ENCODE assay signal across 22 mouse cellular contexts in the genomic region with DNA sequence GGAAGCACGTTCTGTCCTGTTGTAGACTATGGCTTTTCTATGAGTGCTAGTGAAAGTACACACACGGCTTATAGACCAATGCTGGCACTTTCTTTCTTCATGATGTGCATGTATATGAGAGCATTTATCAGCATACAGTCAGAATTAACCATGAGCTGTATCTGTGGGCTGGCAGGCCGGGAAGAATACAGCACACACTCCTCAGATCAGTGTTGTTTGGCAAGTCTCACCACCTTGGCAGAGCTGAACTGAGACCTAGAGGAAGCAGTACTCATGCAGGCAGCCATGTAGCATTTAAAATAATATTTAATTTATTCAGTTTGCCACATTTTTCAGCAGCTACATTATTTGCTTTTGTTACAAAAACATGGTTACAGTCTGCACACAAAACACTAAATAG.
DNase-seq lines count a peak whose midpoint lies in the region; ATAC-seq and TF ChIP-seq lines count a peak whose summit lies in the region.
"Had no signal": no experiment of that assay in that cellular context is flagged by ENCODE, and none has a peak within 500 bp of the region (broad histone marks: within the 10 kb centered on the region; RNA-seq: fewer than 3 reads in every experiment).

No protein-coding gene starts in this region.

- WGBS in forebrain, embryonic 15.5 days, result 63% methylated on average over 3 of the region's 3 CpGs
- 85% methylated on average over 3 of the region's 3 CpGs for WGBS in forebrain, embryonic 10.5 days

- H3K36me3 ChIP-seq in forebrain, embryonic 15.5 days, result no peaks in the 10 kb centered on the region
- H3K36me3 ChIP-seq in forebrain, embryonic 10.5 days (replicated peaks), result no peaks in the 10 kb centered on the region
- H3K36me3 ChIP-seq: heart, embryonic 13.5 days; hindbrain, embryonic 12.5 days; limb, embryonic 12.5 days; midbrain, embryonic 12.5 days had no signal

- H3K9ac ChIP-seq in forebrain, embryonic 15.5 days (replicated peaks), result no peak overlapping the region
- H3K9ac ChIP-seq: heart, embryonic 13.5 days; hindbrain, embryonic 12.5 days; limb, embryonic 12.5 days; liver, postnatal 0 days; midbrain, embryonic 12.5 days had no signal

- no peak overlapping the region for H3K27ac ChIP-seq in forebrain, embryonic 15.5 days (replicated peaks)
- H3K27ac ChIP-seq in forebrain, embryonic 10.5 days, result no peak overlapping the region
- H3K27ac ChIP-seq: heart, adult 2 months; heart, embryonic 13.5 days; hindbrain, embryonic 12.5 days; limb, embryonic 12.5 days; midbrain, embryonic 12.5 days had no signal

- H3K27me3 ChIP-seq in forebrain, embryonic 15.5 days, result no peaks in the 10 kb centered on the region
- H3K27me3 ChIP-seq in forebrain, embryonic 10.5 days (ENCODE audit: poor library complexity, severe bottlenecking), result no peaks in the 10 kb centered on the region
- H3K27me3 ChIP-seq: heart, embryonic 13.5 days; hindbrain, embryonic 12.5 days; limb, embryonic 12.5 days; midbrain, embryonic 12.5 days had no signal

- no peak for TF ChIP-seq POLR2A in brain, embryonic 14.5 days (IDR thresholded peaks at IDR 0.05; ENCODE audit: borderline replicate concordance, extremely low read depth, insufficient read depth, insufficient read length, poor library complexity, severe bottlenecking)

- no peak overlapping the region for H3K4me3 ChIP-seq in forebrain, embryonic 15.5 days
- no peak overlapping the region for H3K4me3 ChIP-seq in forebrain, embryonic 10.5 days
- H3K4me3 ChIP-seq: heart, adult 2 months; heart, embryonic 13.5 days; hindbrain, embryonic 12.5 days; limb, embryonic 12.5 days; midbrain, embryonic 12.5 days had no signal

- no peak for TF ChIP-seq CTCF in brain, embryonic 14.5 days (IDR thresholded peaks at IDR 0.05; ENCODE audit: borderline replicate concordance, extremely low read depth, insufficient read depth, insufficient read length)

- peaks cover 10% of the 10 kb centered on the region; the same call in 1 of the 2 replicates for H3K4me1 ChIP-seq in forebrain, embryonic 15.5 days
- H3K4me1 ChIP-seq in forebrain, embryonic 10.5 days, result no peaks in the 10 kb centered on the region
- H3K4me1 ChIP-seq: heart, embryonic 13.5 days; hindbrain, embryonic 12.5 days; limb, embryonic 12.5 days; midbrain, embryonic 12.5 days had no signal

- peak; percentile 64; the same call in 1 of the 2 replicates for ATAC-seq in forebrain, embryonic 15.5 days (replicated peaks)
- ATAC-seq: activated CD4-positive, CD25-positive, alpha-beta regulatory T cell, adult 4 months; liver, postnatal 0 days; lung, postnatal 0 days had no signal

- H3K4me2 ChIP-seq in forebrain, embryonic 15.5 days (replicated peaks), result no peak overlapping the region
- H3K4me2 ChIP-seq: heart, embryonic 13.5 days; hindbrain, embryonic 12.5 days; limb, embryonic 12.5 days; liver, embryonic 11.5 days; midbrain, embryonic 12.5 days had no signal

- H3K9me3 ChIP-seq in forebrain, embryonic 15.5 days, result no peaks in the 10 kb centered on the region
- no peaks in the 10 kb centered on the region for H3K9me3 ChIP-seq in forebrain, embryonic 10.5 days
- H3K9me3 ChIP-seq: heart, embryonic 13.5 days; hindbrain, embryonic 12.5 days; limb, embryonic 12.5 days; midbrain, embryonic 12.5 days had no signal

- no peak for DNase-seq in forebrain, embryonic 10.5 days (ENCODE audit: extremely low spot score, low spot score)
- DNase-seq in adipocyte (ENCODE audit: low spot score), result peak; percentile 52
- DNase-seq in brain, embryonic 14.5 days (ENCODE audit: low read depth), result peak; percentile 59
- peak; percentile 33 to 51 for DNase-seq in cerebellum, postnatal 36 days
- no peak for DNase-seq in testis, postnatal 10 days (ENCODE audit: low spot score)
- DNase-seq in kidney, postnatal 4 days, result no peak
- DNase-seq in right cerebral cortex, postnatal 25 days, result no peak
- DNase-seq: adrenal gland, postnatal 14 days; gastrocnemius, postnatal 36 days; heart, adult 2 months; kidney, adult 18-20 months; liver, postnatal 0 days; right cerebral cortex, postnatal 14 days; thymus, postnatal 14 days had no signal

Comparison
In these comparisons a context has a peak if more than half of its experiments do, and no peak if none do; other contexts are left out.
1. DNase-seq: peak in adipocyte (single experiment), brain, embryonic 14.5 days (single experiment) and cerebellum, postnatal 36 days (2 of 2); none in forebrain, embryonic 10.5 days (single experiment), testis, postnatal 10 days (single experiment), kidney, postnatal 4 days (0 of 2) and right cerebral cortex, postnatal 25 days (single experiment).